Mouse (Mus musculus) liver, embryonic 16.5 days (tissue): ENCODE data around the gene Olfr61. TPM values are rescaled to one million over a fixed set of nuclear protein-coding genes. Genes with fewer than 3 reads are reported as not detected.
"Not testable (repeated sequence)": the region's sequence is repeated elsewhere in the genome, so short reads cannot be mapped to it uniquely, and the experiment has no call there.

Experiments
- ATAC-seq: fragments of 200-750 bp; cut with Nextera tagmentation; 2 replicates; pipeline ENCODE4 v1.8.0; 2017; ENCODE audit warnings: low read depth, mild to moderate bottlenecking, moderate number of reproducible peaks, moderate library complexity
- H3K27ac ChIP-seq: fragments of 300-500 bp; sonication (generic); 2 replicates; pipeline ENCODE4 v1.5.1; 2014; ENCODE audit warnings: mild to moderate bottlenecking, low read length
- H3K27me3 ChIP-seq: fragments of 300-500 bp; sonication (generic); 2 replicates; pipeline ENCODE4 v1.6.1; 2014; ENCODE audit warnings: low read depth, low read length, mixed read lengths; ENCODE audit not compliant: control insufficient read depth, insufficient read depth
- H3K36me3 ChIP-seq: fragments of 300-500 bp; sonication (generic); 2 replicates; pipeline ENCODE4 v1.6.1; 2014; ENCODE audit warnings: mild to moderate bottlenecking; ENCODE audit not compliant: control insufficient read depth, insufficient read depth
- H3K4me1 ChIP-seq: fragments of 300-500 bp; sonication (generic); 2 replicates; pipeline ENCODE4 v1.6.1; 2014; ENCODE audit warnings: low read depth, low read length, mixed read lengths; ENCODE audit not compliant: control insufficient read depth
- H3K4me2 ChIP-seq: fragments of 300-500 bp; sonication (generic); 2 replicates; pipeline ENCODE4 v1.6.1; 2014; ENCODE audit warnings: low read depth, low read length, mixed read lengths
- H3K4me3 ChIP-seq: fragments of 300-500 bp; sonication (generic); 2 replicates; pipeline ENCODE4 v1.5.1; 2014; ENCODE audit warnings: low read depth, mild to moderate bottlenecking, low read length
- H3K9ac ChIP-seq: fragments of 300-500 bp; sonication (generic); 2 replicates; pipeline ENCODE4 v1.6.1; 2014; ENCODE audit warnings: low read depth, low read length
- H3K9me3 ChIP-seq: fragments of 300-500 bp; sonication (generic); replicated peaks from 2 replicates; pipeline ENCODE4 v1.6.1; 2016; ENCODE audit warnings: low read length; ENCODE audit not compliant: control insufficient read depth
- WGBS: fragments of 180-500 bp; shearing (Covaris S2); extraction: QIAGEN DNeasy Blood & Tissue Kit; methylation state at CpG from one replicate; pipeline ENCODE4 v1.1.7; 2014; ENCODE audit not compliant: insufficient replicate concordance; 5-methylcytosine and 5-hydroxymethylcytosine counted together
- polyA plus RNA-seq: library from polyadenylated mRNA; unstranded; fragments of >200 nt; fragmentation: Nextera tagmentation; extraction: Ambion mirVana; gene quantifications from 2 replicates; pipeline ENCODE4 v1.2.1, GENCODE M21; 2015

Gene Olfr61
- not detected in 2 replicates for polyA plus RNA-seq

DNA sequence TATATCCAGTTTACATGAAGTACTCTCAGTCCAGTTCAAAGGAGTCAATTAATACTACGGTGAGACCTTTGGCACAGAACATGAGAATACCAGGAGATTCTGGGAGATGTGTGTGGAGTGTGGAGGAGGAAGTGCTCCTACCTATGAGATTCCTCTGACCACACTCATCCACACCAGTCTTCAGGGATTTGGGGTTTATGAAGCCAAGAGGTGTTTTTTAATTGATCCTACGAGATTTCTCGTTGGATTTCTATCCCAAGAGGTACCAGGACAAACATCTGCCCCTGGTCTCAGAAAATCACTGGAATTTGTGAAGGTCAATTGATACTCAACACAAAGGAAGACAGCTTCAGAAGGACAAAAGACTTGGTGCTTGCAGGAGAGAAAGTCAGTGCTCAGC lies at the start of gene Olfr61:
TSS of gene Olfr61 (plus strand) at position 301 of the 400 bp plus-strand sequence.
- WGBS: 62% methylated on average over 3 of the region's 3 CpGs
- H3K4me3 ChIP-seq, H3K27ac ChIP-seq, ATAC-seq, H3K36me3 ChIP-seq, H3K4me1 ChIP-seq, H3K27me3 ChIP-seq, H3K9me3 ChIP-seq, H3K4me2 ChIP-seq, H3K9ac ChIP-seq: not testable (repeated sequence)

DNA sequence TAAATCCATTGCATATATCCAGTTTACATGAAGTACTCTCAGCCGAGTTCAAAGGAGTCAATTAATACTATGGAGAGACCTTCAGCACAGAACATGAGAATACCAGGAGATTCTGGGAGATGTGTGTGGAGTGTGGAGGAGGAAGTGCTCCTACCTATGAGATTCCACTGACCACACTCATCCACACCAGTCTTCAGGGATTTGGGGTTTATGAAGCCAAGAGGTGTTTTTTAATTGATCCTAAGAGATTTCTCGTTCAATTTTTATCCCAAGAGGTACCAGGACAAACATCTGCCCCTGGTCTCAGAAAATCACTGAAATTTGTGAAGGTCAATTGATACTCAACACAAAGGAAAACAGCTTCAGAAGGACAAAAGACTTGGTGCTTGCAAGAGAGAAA lies 27.8 kb upstream of the Olfr61 start, which contains the start of gene Olfr46:
TSS of gene Olfr46 (plus strand) at position 301 of the 400 bp plus-strand sequence.
- H3K4me2 ChIP-seq, H3K9ac ChIP-seq, H3K4me3 ChIP-seq, H3K9me3 ChIP-seq, ATAC-seq, H3K27ac ChIP-seq, H3K4me1 ChIP-seq, H3K27me3 ChIP-seq, H3K36me3 ChIP-seq: not testable (repeated sequence)
- 31% methylated on average over 2 of the region's 2 CpGs for WGBS

DNA sequence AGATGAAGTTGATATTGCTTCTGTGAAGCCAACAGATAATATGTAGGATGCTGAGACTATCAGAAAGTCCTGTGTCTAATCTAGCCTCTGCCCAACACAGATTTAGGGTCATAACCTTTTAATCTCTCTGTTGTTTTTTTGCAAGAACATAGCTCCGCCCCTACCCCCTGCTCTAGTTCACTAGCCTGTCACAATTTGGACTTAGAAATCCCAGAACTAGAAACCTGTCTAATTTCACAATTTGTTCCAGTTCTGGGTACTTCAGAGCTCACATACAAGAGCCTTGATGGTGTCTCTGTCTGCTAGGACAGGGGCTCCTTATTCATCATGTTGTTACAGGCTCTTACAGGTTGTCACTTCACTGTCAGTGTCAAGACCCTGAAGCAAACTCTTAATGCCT lies 1.8 kb downstream of the Olfr61 start:
- Histone ChIP-seq H3K27me3 (no peaks in the 10 kb centered on the region), H3K27ac (no peak overlapping the region), H3K4me2 (no peak overlapping the region), H3K4me1 (no peaks in the 10 kb centered on the region), H3K9me3 (no peaks in the 10 kb centered on the region), H3K9ac (no peak overlapping the region), H3K36me3 (no peaks in the 10 kb centered on the region), H3K4me3 (no peak overlapping the region)
- 37% methylated on average over 1 of the region's 1 CpGs for WGBS
- no peak for ATAC-seq

DNA sequence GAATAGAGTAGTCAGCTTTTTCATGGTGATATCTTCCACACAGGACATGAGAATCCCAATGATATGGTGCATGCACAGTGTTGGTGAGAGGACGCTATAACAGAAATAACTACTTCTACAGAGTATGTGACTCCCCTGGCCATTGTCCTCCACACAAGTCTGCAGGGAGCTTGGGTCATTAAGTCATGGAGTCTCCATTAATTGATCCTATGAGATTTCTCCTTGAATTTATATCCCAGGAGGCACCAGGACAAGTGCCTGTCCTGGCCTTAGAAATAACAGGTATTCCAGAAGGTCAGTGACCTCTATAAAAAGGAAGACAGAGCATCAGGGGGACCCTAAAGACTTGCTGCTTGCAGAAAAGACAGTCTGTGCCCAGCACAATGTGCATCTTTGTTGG lies 17.4 kb downstream of the Olfr61 start, which contains the start of gene Olfr53:
TSS of gene Olfr53 (plus strand) at position 301 of the 400 bp plus-strand sequence.
- no peaks in the 10 kb centered on the region for H3K36me3 ChIP-seq
- H3K9me3 ChIP-seq: no peaks in the 10 kb centered on the region
- 45% methylated on average over 1 of the region's 1 CpGs for WGBS
- no peak within 1 kb of the TSS for H3K9ac ChIP-seq
- no peaks in the 10 kb centered on the region for H3K27me3 ChIP-seq
- H3K4me3 ChIP-seq: no peak within 1 kb of the TSS
- H3K27ac ChIP-seq: no peak within 1 kb of the TSS
- ATAC-seq: no peak
- no peak within 1 kb of the TSS for H3K4me2 ChIP-seq
- H3K4me1 ChIP-seq: no peaks in the 10 kb centered on the region

DNA sequence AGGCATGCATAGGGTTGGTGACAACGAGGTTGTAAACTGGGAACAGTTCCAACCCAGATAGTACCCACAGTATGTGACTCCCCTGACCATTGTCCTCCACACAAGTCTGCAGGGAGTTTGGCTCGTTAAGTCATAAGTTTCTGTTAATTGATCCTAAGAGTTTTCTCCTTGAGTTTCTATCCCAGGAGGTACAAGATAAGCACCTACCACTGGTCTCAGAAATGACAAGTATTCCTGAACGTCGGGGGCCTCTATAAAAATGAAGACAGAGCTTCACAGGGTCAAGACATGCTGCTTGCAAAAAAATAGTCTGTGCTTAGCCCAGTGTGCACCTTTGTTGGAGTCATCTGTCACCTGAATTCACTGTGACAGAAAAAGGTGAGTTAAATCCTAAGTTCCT lies 30.9 kb downstream of the Olfr61 start, which contains the start of gene Olfr539:
TSS of gene Olfr539 (plus strand) at position 301 of the 400 bp plus-strand sequence.
- H3K9ac ChIP-seq: no peak within 1 kb of the TSS
- H3K27ac ChIP-seq: no peak within 1 kb of the TSS
- H3K4me2 ChIP-seq: no peak within 1 kb of the TSS
- H3K27me3 ChIP-seq: no peaks in the 10 kb centered on the region
- H3K4me1 ChIP-seq: no peaks in the 10 kb centered on the region
- no peaks in the 10 kb centered on the region for H3K36me3 ChIP-seq
- no peaks in the 10 kb centered on the region for H3K9me3 ChIP-seq
- 53% methylated on average over 4 of the region's 4 CpGs for WGBS
- ATAC-seq: no peak
- no peak within 1 kb of the TSS for H3K4me3 ChIP-seq

DNA sequence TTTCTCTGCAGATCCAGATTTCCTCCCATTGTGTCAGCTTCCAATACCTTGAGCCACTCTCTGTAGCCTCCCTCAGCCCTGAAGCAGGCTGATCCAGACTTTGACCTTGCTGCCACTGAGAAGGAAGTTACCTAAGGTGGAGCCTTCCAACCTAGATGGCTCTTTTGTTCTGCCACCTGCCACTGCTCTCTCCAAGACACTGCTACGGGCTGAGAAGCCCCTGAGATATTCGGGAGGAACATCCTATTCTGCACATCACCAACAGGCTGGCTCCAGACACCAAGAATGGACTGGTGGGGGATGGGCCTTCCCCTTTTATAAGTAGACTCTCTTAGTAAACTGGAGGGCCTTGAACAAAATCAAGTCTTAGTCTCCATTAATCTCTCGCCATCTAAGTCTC lies 41.9 kb downstream of the Olfr61 start:
- ATAC-seq, H3K4me1 ChIP-seq, H3K27me3 ChIP-seq, H3K4me2 ChIP-seq, H3K27ac ChIP-seq, H3K4me3 ChIP-seq, H3K9ac ChIP-seq, H3K9me3 ChIP-seq, H3K36me3 ChIP-seq: not testable (repeated sequence)
- 50% methylated on average over 3 of the region's 3 CpGs for WGBS

DNA sequence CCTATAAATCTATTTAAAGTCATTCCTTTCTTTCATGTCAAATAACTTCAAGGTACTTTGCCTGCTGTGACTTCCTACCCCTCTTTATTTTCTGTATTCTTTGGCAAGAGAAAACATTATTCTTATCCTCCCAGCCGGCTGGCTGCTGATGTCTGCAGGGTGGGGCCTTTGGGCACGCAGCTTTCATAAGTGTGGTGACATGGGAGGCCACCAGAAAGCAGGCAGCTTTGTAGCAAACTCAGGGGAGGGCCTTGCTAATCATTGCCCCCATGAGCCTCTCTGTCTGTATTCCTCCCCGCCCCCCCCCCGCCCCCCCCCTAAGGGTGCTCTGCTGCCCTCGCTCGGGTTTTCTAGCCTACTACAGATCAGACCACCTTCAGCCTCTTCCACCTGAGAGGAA lies 47.1 kb downstream of the Olfr61 start:
- no peak overlapping the region for H3K9ac ChIP-seq
- H3K4me2 ChIP-seq: no peak overlapping the region
- no peak overlapping the region for H3K27ac ChIP-seq
- H3K4me1 ChIP-seq: no peaks in the 10 kb centered on the region
- H3K27me3 ChIP-seq: no peaks in the 10 kb centered on the region
- ATAC-seq: no peak
- H3K9me3 ChIP-seq: no peaks in the 10 kb centered on the region
- WGBS: 4% methylated on average over 6 of the region's 6 CpGs
- no peaks in the 10 kb centered on the region for H3K36me3 ChIP-seq
- H3K4me3 ChIP-seq: no peak overlapping the region

DNA sequence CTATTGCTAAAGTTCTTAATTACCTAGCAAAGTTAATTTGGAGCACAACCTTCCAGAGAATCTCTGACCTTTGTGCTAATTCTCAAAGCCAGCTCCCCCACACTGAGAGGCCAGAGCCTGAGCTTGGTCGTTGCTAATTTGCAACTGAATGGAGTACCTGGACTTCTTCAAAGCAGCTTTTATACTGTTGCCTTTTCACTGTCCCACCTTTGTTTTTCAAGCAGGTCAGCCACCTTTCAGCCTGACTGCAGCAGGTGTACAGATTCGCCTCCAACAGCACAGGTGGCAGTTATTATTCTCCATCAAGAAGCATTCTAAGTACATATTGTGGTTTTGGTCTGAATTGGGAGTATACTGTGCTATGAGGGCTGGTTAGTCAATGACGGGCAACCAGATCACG lies 50.8 kb downstream of the Olfr61 start:
- not testable (repeated sequence) for H3K4me3 ChIP-seq, ATAC-seq, H3K9me3 ChIP-seq, H3K4me1 ChIP-seq, H3K36me3 ChIP-seq, H3K4me2 ChIP-seq, H3K27me3 ChIP-seq, H3K9ac ChIP-seq, H3K27ac ChIP-seq
- 39% methylated on average over 4 of the region's 4 CpGs for WGBS

DNA sequence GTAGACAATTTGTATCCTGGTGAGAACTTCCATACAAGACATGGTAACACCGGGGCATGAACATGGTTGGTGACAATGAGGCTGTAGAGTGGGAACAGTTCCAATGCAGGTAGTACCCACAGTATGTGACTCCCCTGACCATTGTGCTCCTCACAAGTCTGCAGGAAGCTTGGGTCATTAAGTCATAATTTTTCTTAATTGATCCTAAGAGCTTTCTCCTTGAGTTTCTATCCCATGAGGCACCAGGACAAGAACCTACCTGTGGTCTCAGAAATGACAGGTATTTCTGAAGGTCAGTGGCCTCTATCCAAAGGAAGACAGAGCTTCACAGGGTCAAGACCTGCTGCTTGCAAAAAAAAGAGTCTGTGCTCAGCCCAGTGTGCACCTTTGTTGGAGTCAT lies 52.9 kb downstream of the Olfr61 start, which contains the start of gene Olfr45:
TSS of gene Olfr45 (plus strand) at position 301 of the 400 bp plus-strand sequence.
- Histone ChIP-seq H3K9me3 (no peaks in the 10 kb centered on the region), H3K4me1 (no peaks in the 10 kb centered on the region), H3K27ac (no peak within 1 kb of the TSS), H3K9ac (no peak within 1 kb of the TSS), H3K4me2 (no peak within 1 kb of the TSS), H3K27me3 (no peaks in the 10 kb centered on the region), H3K4me3 (no peak within 1 kb of the TSS), H3K36me3 (no peaks in the 10 kb centered on the region)
- no peak for ATAC-seq
- WGBS: 76% methylated on average over 1 of the region's 1 CpGs
